Mouse (Mus musculus): ENCODE measurements around the gene Abcg4.

The Abcg4 gene

GRCm38 (mm10) chr9:44286256-44286850, 2.1 kb downstream of the Abcg4 start:
- DNase-seq (ENCODE audit: low read depth, low spot score), result no peak

GRCm38 (mm10) chr9:44283183-44283582, 5.2 kb downstream of the Abcg4 start:
- DNase-seq (ENCODE audit: low read depth, low spot score), result no peak

GRCm38 (mm10) chr9:44269973-44270372, 18.4 kb downstream of the Abcg4 start:
- no peak for DNase-seq (ENCODE audit: low read depth, low spot score)

GRCm38 (mm10) chr9:44269077-44269476, 19.3 kb downstream of the Abcg4 start:
- DNase-seq (ENCODE audit: low read depth, low spot score), result peak; percentile 50

- peak; percentile 23 for DNase-seq (ENCODE audit: low read depth, low spot score)
Measured at GRCm38 (mm10) chr9:44268432-44268831, 20.0 kb downstream of the Abcg4 start, which contains the start of gene Nlrx1. Gene Nlrx1 (minus strand): TSS chr9:44268599.

GRCm38 (mm10) chr9:44268027-44268360, 20.4 kb downstream of the Abcg4 start:
- DNase-seq (ENCODE audit: low read depth, low spot score), result peak; percentile 93

GRCm38 (mm10) chr9:44267319-44268026, 20.9 kb downstream of the Abcg4 start:
- peak; percentile 25 for DNase-seq (ENCODE audit: low read depth, low spot score)

GRCm38 (mm10) chr9:44266478-44267226, 21.8 kb downstream of the Abcg4 start:
- peak; percentile 84 for DNase-seq (ENCODE audit: low read depth, low spot score)

- DNase-seq (ENCODE audit: low read depth, low spot score), result no peak
Measured at GRCm38 (mm10) chr9:44261388-44261787, 27.0 kb downstream of the Abcg4 start.

GRCm38 (mm10) chr9:44259014-44259413, 29.4 kb downstream of the Abcg4 start:
- DNase-seq (ENCODE audit: low read depth, low spot score), result no peak

GRCm38 (mm10) chr9:44256213-44256612, 32.2 kb downstream of the Abcg4 start:
- no peak for DNase-seq (ENCODE audit: low read depth, low spot score)

GRCm38 (mm10) chr9:44255136-44255521, 33.3 kb downstream of the Abcg4 start:
- DNase-seq (ENCODE audit: low read depth, low spot score), result no peak

GRCm38 (mm10) chr9:44254508-44255135, 33.8 kb downstream of the Abcg4 start:
- peak; percentile 63 for DNase-seq (ENCODE audit: low read depth, low spot score)

- DNase-seq (ENCODE audit: low read depth, low spot score), result no peak
Measured at GRCm38 (mm10) chr9:44253441-44253840, 35.0 kb downstream of the Abcg4 start.

GRCm38 (mm10) chr9:44251314-44251713, 37.1 kb downstream of the Abcg4 start, which contains the start of gene Pdzd3:
Gene Pdzd3 (minus strand): TSS chr9:44251471.
- DNase-seq (ENCODE audit: low read depth, low spot score), result no peak

GRCm38 (mm10) chr9:44250445-44250844, 38.0 kb downstream of the Abcg4 start:
- peak; percentile 67 for DNase-seq (ENCODE audit: low read depth, low spot score)

GRCm38 (mm10) chr9:44249181-44250146, 39.0 kb downstream of the Abcg4 start:
- peak; percentile 84 for DNase-seq (ENCODE audit: low read depth, low spot score)

- no peak for DNase-seq (ENCODE audit: low read depth, low spot score)
Measured at GRCm38 (mm10) chr9:44247907-44248306, 40.5 kb downstream of the Abcg4 start.

GRCm38 (mm10) chr9:44243621-44244020, 44.8 kb downstream of the Abcg4 start:
- no peak for DNase-seq (ENCODE audit: low read depth, low spot score)

- DNase-seq (ENCODE audit: low read depth, low spot score), result no peak
Measured at GRCm38 (mm10) chr9:44241418-44241817, 47.0 kb downstream of the Abcg4 start.

- no peak for DNase-seq (ENCODE audit: low read depth, low spot score)
Measured at GRCm38 (mm10) chr9:44240911-44241310, 47.5 kb downstream of the Abcg4 start.

All from brain, adult 2 months (tissue).